Mouse (Mus musculus) forebrain, embryonic 10.5 days (tissue): ENCODE measurements around the gene Arsj. TPM values are rescaled to one million over a fixed set of nuclear protein-coding genes. Genes with fewer than 3 reads are reported as not detected.

Source experiments
- DNase-seq: peaks from one replicate; pipeline ENCODE4 v3.0.0-alpha.2; 2017; ENCODE audit warnings: low spot score; ENCODE audit errors: extremely low spot score
- H3K27ac ChIP-seq: fragments of 300-500 bp; sonication (generic); 2 replicates; pipeline ENCODE4 v1.5.1; 2016; ENCODE audit warnings: mild to moderate bottlenecking
- H3K27me3 ChIP-seq: fragments of 300-500 bp; sonication (generic); 2 replicates; pipeline ENCODE4 v1.6.1; 2016; ENCODE audit warnings: mild to moderate bottlenecking; ENCODE audit not compliant: poor library complexity, severe bottlenecking
- H3K36me3 ChIP-seq: fragments of 300-500 bp; sonication (generic); replicated peaks from 2 replicates; pipeline ENCODE4 v1.6.1; 2016; ENCODE audit warnings: mild to moderate bottlenecking, moderate library complexity
- H3K4me1 ChIP-seq: fragments of 300-500 bp; sonication (generic); 2 replicates; pipeline ENCODE4 v1.6.1; 2016
- H3K4me3 ChIP-seq: fragments of 300-500 bp; sonication (generic); 2 replicates; pipeline ENCODE4 v1.5.1; 2016; ENCODE audit warnings: mild to moderate bottlenecking, moderate library complexity
- H3K9me3 ChIP-seq: fragments of 300-500 bp; sonication (generic); 2 replicates; pipeline ENCODE4 v1.6.1; 2016; ENCODE audit warnings: mild to moderate bottlenecking, moderate library complexity
- WGBS: fragments of 180-500 bp; shearing (Covaris S2); methylation state at CpG from one replicate; pipeline ENCODE4 v1.1.7; 2016; 5-methylcytosine and 5-hydroxymethylcytosine counted together
- polyA plus RNA-seq: library from polyadenylated mRNA; unstranded; fragments of >200 nt; fragmentation: Nextera tagmentation; extraction: Ambion mirVana; gene quantifications from 2 replicates; pipeline ENCODE4 v1.2.1, GENCODE M21; 2016

The Arsj gene
- 0.05 and 0.10 TPM in 2 replicates for polyA plus RNA-seq

DNA sequence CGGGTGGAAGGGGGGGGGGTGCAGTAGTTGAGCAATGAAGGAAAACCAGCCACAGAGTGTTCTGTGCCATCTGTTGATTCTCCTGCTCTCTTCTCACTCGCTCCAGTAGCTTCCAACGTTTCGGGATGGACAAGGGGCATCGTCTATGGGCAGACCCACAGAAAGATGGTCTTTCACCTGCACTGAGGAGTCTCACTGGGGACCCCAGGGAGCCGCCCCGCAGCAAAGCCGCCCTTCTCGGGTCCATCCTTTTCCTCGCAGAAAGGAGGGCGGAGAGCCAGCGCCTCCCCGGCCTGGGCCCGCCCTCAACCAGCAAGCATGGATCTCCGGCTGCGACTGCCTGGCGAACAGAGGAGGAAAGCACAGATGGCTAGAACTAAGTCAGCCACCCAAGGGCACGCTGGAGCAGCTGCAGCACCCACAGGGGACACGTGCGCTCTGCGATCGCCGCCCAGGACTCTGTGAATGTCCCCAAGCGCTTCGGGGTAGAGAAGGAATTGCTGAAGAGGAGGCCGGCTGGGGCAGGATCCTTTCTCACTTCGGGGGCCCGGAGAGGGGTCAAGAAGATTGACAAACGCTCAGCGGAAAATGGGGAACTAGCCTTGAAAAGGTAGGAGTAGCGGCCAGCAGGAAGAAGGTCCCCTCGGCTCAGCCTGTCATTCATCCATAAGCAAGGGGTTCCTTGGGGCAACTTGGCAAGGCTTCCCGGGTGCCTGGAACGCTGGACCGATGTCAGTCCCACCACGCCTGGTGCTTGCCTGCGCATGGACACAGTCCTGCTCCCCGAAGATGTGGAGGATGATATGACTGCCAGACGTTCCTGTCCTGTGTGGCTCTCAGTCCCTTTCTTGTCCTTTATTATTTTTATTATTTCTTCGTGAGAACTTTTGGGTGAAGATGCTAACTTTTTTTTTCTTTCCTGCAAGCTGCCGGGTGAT lies at the start of gene Arsj:
Gene Arsj, plus strand, starts transcription at position 117 of the 938 bp plus-strand sequence.
- Histone ChIP-seq H3K9me3 (no peaks in the 10 kb centered on the region), H3K4me3 (peak within 1 kb of the TSS; percentile 55), H3K27me3 (peaks cover 28% of the 10 kb centered on the region), H3K4me1 (peaks cover 9% of the 10 kb centered on the region), H3K36me3 (no peaks in the 10 kb centered on the region), H3K27ac (peak within 1 kb of the TSS; percentile 70)
- 22% methylated on average over 41 of the region's 41 CpGs for WGBS
- DNase-seq: peak; percentile 37

- Histone ChIP-seq H3K9me3 (no peaks in the 10 kb centered on the region), H3K36me3 (no peaks in the 10 kb centered on the region), H3K4me3 (no peak overlapping the region), H3K4me1 (peaks cover 6% of the 10 kb centered on the region), H3K27me3 (no peaks in the 10 kb centered on the region), H3K27ac (no peak overlapping the region)
- WGBS: 61% methylated on average over 4 of the region's 4 CpGs
- DNase-seq: no peak
Measured at GRCm38 (mm10) chr3:126324872-126325498, 38.5 kb upstream of the Arsj start.

GRCm38 (mm10) chr3:126325891-126326627 lies 37.4 kb upstream of the Arsj start:
- no peak for DNase-seq
- H3K9me3 ChIP-seq: no peaks in the 10 kb centered on the region
- WGBS: 79% methylated on average over 4 of the region's 4 CpGs
- H3K36me3 ChIP-seq: no peaks in the 10 kb centered on the region
- no peaks in the 10 kb centered on the region for H3K27me3 ChIP-seq
- no peak overlapping the region for H3K4me3 ChIP-seq
- peaks cover 6% of the 10 kb centered on the region for H3K4me1 ChIP-seq
- no peak overlapping the region for H3K27ac ChIP-seq

DNA sequence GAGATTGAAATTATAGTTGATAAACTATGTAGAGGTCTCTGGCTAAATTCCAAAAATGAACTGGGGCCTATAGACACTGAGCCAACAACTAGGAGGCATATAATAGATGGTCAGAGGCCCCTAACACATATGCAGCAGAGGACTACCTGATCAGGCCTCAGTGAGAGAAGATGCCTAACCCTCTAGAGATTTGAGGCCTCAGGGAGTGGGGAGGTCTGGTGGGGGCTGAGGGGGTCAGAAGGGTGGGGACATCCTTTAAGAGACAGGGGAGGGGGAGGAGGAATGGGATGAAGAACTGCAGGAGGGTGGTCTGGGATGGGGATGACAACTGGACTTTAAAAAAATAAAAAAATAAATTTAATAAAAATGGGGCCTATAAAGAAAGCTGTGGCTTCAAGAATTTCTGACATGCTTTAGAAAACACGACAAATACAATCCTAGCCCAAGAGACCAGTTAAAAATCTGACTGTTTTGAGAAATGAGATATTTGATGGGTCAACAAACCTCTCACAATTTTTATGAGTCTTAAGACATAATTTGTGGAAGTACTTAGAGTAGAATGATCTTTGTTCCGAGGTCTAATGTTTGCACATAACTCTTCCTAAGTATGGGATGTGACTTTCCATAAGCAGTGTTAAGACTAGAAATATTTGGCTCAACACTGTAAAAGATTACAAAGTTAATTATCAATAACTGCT lies 36.7 kb upstream of the Arsj start:
- Histone ChIP-seq H3K27ac (no peak overlapping the region), H3K27me3 (no peaks in the 10 kb centered on the region), H3K9me3 (no peaks in the 10 kb centered on the region), H3K4me1 (peaks cover 6% of the 10 kb centered on the region), H3K36me3 (no peaks in the 10 kb centered on the region), H3K4me3 (no peak overlapping the region)
- WGBS: 90% methylated on average over 2 of the region's 2 CpGs
- DNase-seq: no peak

DNA sequence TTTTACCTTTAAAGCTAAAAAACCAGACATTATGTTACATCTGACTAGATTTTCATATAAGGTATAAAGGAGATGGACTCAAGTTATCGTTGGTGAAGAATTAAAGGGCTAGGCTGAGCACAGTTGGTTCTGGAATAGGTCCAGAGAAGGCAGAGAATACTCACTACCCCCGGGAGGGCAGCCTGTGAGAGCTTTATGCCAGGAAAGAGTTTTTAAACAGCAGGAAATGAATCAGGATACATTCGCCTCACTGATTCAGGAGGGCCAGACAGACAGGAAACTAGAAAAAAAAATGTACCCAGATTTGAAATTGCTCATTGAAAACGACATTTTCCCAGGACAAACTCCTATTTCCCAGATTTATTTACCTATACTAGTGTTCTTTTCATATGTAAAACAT lies 28.2 kb upstream of the Arsj start:
- no peak overlapping the region for H3K27ac ChIP-seq
- H3K36me3 ChIP-seq: no peaks in the 10 kb centered on the region
- 74% methylated on average over 4 of the region's 4 CpGs for WGBS
- no peak for DNase-seq
- no peaks in the 10 kb centered on the region for H3K9me3 ChIP-seq
- H3K4me1 ChIP-seq: no peaks in the 10 kb centered on the region
- no peak overlapping the region for H3K4me3 ChIP-seq
- H3K27me3 ChIP-seq: no peaks in the 10 kb centered on the region

DNA sequence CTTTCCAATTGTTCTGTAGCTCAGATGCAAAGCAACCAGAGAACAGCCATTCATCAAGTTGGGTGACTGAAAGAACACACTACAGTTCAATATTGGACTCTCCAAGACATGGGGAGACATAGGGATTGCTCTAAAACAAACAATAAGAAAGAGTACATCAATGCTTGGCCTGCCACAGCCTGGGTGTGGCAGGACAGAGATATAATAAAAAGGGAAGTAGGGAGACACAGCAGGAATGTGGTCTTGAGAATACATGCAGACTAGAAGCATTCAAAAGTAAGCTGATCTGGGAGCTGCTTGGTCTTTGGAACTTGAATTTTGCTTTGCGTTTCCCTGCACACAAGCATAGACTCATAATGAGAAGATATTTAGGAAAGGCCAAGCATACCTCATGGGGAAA lies 18.7 kb upstream of the Arsj start:
- no peaks in the 10 kb centered on the region for H3K36me3 ChIP-seq
- 100% methylated on average over 1 of the region's 1 CpGs for WGBS
- DNase-seq: no peak
- H3K27ac ChIP-seq: no peak overlapping the region
- no peaks in the 10 kb centered on the region for H3K4me1 ChIP-seq
- H3K4me3 ChIP-seq: no peak overlapping the region
- H3K27me3 ChIP-seq: no peaks in the 10 kb centered on the region
- H3K9me3 ChIP-seq: no peaks in the 10 kb centered on the region

DNA sequence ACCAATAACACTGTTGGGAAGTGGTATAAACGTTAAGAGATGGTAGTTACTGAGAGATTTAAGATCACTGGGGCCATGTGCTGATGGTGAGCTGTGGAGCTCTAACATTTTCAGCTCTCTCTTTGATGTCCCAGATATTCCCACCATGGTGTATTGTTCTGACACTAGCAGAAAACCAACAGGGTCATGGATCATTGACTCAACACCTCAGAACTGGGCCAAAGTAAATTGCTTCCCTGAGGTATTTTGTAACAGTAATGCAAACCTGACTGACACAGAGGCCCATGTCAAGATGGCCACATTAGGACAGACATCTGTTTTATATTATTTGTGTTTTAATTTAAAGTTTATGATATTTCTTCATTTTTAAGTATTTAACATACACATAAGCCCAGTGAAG lies 3.7 kb upstream of the Arsj start:
- Histone ChIP-seq H3K36me3 (no peaks in the 10 kb centered on the region), H3K27me3 (peaks cover 24% of the 10 kb centered on the region), H3K9me3 (no peaks in the 10 kb centered on the region), H3K4me1 (peaks cover 9% of the 10 kb centered on the region), H3K4me3 (no peak overlapping the region), H3K27ac (no peak overlapping the region)
- no peak for DNase-seq
- WGBS: 77% methylated on average over 1 of the region's 1 CpGs

GRCm38 (mm10) chr3:126362392-126362791 lies 1.1 kb upstream of the Arsj start:
- Histone ChIP-seq H3K4me3 (no peak overlapping the region), H3K27me3 (peaks cover 28% of the 10 kb centered on the region), H3K4me1 (peaks cover 9% of the 10 kb centered on the region), H3K9me3 (no peaks in the 10 kb centered on the region), H3K36me3 (no peaks in the 10 kb centered on the region), H3K27ac (no peak overlapping the region)
- 89% methylated on average over 2 of the region's 2 CpGs for WGBS
- no peak for DNase-seq

DNA sequence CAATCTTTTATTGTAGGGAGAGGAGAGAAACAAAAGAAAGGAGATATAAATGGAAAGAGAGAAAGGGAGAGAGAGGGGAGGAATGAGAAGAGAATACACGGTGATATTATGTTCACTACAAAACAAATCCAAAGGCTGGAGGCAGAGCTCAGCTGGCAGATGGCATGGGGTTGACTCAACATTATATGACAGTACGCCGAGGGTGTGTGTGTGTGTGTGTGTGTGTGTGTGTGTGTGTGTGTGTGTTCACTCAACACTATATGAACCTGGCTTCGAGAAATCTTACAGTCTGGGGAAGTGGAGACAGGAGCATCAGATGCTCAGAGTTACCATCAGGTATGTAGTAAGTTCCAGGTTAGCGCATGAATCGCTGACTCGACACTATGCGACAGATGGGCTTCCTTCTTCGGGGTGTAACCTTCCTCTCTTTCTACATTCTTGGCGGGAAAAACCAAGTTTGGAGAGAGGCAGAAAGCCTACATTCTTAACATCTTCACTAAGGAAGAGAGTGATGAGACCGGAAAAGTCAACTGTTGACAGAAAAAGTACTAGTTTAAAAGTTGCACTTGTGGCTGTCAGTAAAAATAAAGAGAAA lies 456 bp upstream of the Arsj start:
- H3K4me3 ChIP-seq: peak overlapping the region; percentile 55; the same call in 1 of the 2 replicates
- no peak for DNase-seq
- no peak overlapping the region for H3K27ac ChIP-seq
- 91% methylated on average over 11 of the region's 11 CpGs for WGBS
- no peaks in the 10 kb centered on the region for H3K9me3 ChIP-seq
- no peaks in the 10 kb centered on the region for H3K36me3 ChIP-seq
- H3K4me1 ChIP-seq: peaks cover 9% of the 10 kb centered on the region
- H3K27me3 ChIP-seq: peaks cover 28% of the 10 kb centered on the region

DNA sequence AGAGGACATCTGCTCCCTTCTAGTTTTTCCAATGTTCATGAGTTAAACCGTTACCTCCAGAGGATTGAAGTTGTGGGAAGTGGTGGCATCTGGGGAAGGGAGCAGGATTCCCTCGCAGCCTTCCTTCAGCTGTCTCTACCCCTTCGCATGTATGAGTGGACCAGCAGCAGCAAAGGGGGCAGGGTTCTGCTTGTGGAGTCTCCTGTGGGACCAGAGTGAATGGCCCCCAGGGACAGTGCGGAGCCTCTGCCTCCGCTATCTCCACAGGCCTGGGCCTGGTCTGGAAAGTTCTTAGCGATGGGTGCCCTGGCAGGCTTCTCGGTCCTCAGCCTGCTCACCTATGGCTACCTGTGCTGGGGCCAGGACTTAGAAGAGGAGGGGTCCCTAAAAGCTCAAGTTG lies 1.1 kb downstream of the Arsj start:
- WGBS: 91% methylated on average over 7 of the region's 7 CpGs
- Histone ChIP-seq H3K27ac (no peak overlapping the region), H3K9me3 (no peaks in the 10 kb centered on the region), H3K36me3 (no peaks in the 10 kb centered on the region), H3K4me1 (peaks cover 9% of the 10 kb centered on the region), H3K4me3 (no peak overlapping the region), H3K27me3 (peaks cover 28% of the 10 kb centered on the region)
- no peak for DNase-seq

- no peak for DNase-seq
- H3K27me3 ChIP-seq: no peaks in the 10 kb centered on the region
- no peaks in the 10 kb centered on the region for H3K4me1 ChIP-seq
- no peak overlapping the region for H3K27ac ChIP-seq
- H3K36me3 ChIP-seq: no peaks in the 10 kb centered on the region
- H3K4me3 ChIP-seq: no peak overlapping the region
- H3K9me3 ChIP-seq: no peaks in the 10 kb centered on the region
Measured at GRCm38 (mm10) chr3:126370571-126370970, 7.1 kb downstream of the Arsj start.
